Mouse (Mus musculus): Measurements from ENCODE around the gene Myo9a. TPM values are rescaled to one million over a fixed set of nuclear protein-coding genes. Genes with fewer than 3 reads are reported as not detected.
"Not testable (repeated sequence)": the region's sequence is repeated elsewhere in the genome, so short reads cannot be mapped to it uniquely, and the experiment has no call there.

The Myo9a gene
- polyA plus RNA-seq, 1 experiment from 2014 or later, result 20.4 TPM

GRCm38 (mm10) chr9:59748387-59748786 is 2.3 kb upstream of the Myo9a start:
- H3K4me2 ChIP-seq (replicated peaks; ENCODE audit: low read depth, low read length), result no peak overlapping the region
- H3K4me1 ChIP-seq (ENCODE audit: control insufficient read depth, insufficient read depth, low read length), result peaks cover 18% of the 10 kb centered on the region
- no peak overlapping the region for H3K4me3 ChIP-seq (ENCODE audit: low read length)
- H3K27ac ChIP-seq (ENCODE audit: low read depth, low read length), result no peak overlapping the region
- 90% methylated on average over 2 of the region's 2 CpGs for WGBS
- no peaks in the 10 kb centered on the region for H3K36me3 ChIP-seq (ENCODE audit: control insufficient read depth, insufficient read depth, low read length)
- no peaks in the 10 kb centered on the region for H3K9me3 ChIP-seq (ENCODE audit: control insufficient read depth, low read length)
- no peak overlapping the region for H3K9ac ChIP-seq (ENCODE audit: low read depth, low read length)
- no peaks in the 10 kb centered on the region for H3K27me3 ChIP-seq (ENCODE audit: control insufficient read depth, insufficient read depth, low read length)
- ATAC-seq (ENCODE audit: low FRiP score, low TSS enrichment), result no peak

- WGBS, result 71% methylated on average over 11 of the region's 11 CpGs
- Histone ChIP-seq H3K27me3 (ENCODE audit: control insufficient read depth, insufficient read depth, low read length) (no peaks in the 10 kb centered on the region), H3K36me3 (ENCODE audit: control insufficient read depth, insufficient read depth, low read length) (no peaks in the 10 kb centered on the region), H3K9me3 (ENCODE audit: control insufficient read depth, low read length) (no peaks in the 10 kb centered on the region), H3K27ac (ENCODE audit: low read depth, low read length) (no peak overlapping the region), H3K4me1 (ENCODE audit: control insufficient read depth, insufficient read depth, low read length) (peaks cover 18% of the 10 kb centered on the region), H3K9ac (ENCODE audit: low read depth, low read length) (0 out of 2 replicates have a peak overlapping the region, but pooled peaks have one; percentile 18), H3K4me3 (ENCODE audit: low read length) (no peak overlapping the region), H3K4me2 (replicated peaks; ENCODE audit: low read depth, low read length) (no peak overlapping the region)
- no peak for ATAC-seq (ENCODE audit: low FRiP score, low TSS enrichment)
These were observed 1.7 kb upstream of the Myo9a start for GRCm38 (mm10) chr9:59748969-59749368.

GRCm38 (mm10) chr9:59749581-59750265 is 973 bp upstream of the Myo9a start:
- ATAC-seq (ENCODE audit: low FRiP score, low TSS enrichment), result no peak

GRCm38 (mm10) chr9:59751066-59751581 is 428 bp downstream of the Myo9a start:
- peak; percentile 96 for ATAC-seq (ENCODE audit: low FRiP score, low TSS enrichment)
- H3K9ac ChIP-seq (ENCODE audit: low read depth, low read length), result peak overlapping the region; percentile 84
- H3K27me3 ChIP-seq (ENCODE audit: control insufficient read depth, insufficient read depth, low read length), result no peaks in the 10 kb centered on the region
- peak overlapping the region; percentile 88 for H3K4me3 ChIP-seq (ENCODE audit: low read length)
- H3K9me3 ChIP-seq (ENCODE audit: control insufficient read depth, low read length), result no peaks in the 10 kb centered on the region
- under 1% methylated on average over 32 of the region's 49 CpGs for WGBS
- peak overlapping the region; percentile 77 for H3K4me2 ChIP-seq (replicated peaks; ENCODE audit: low read depth, low read length)
- H3K27ac ChIP-seq (ENCODE audit: low read depth, low read length), result peak overlapping the region; percentile 91
- peaks cover 18% of the 10 kb centered on the region for H3K4me1 ChIP-seq (ENCODE audit: control insufficient read depth, insufficient read depth, low read length)
- no peaks in the 10 kb centered on the region for H3K36me3 ChIP-seq (ENCODE audit: control insufficient read depth, insufficient read depth, low read length)

More at GRCm38 (mm10) chr9:59749581-59750265, 973 bp upstream of the Myo9a start:
- no peaks in the 10 kb centered on the region for H3K27me3 ChIP-seq (ENCODE audit: control insufficient read depth, insufficient read depth, low read length)
- peak overlapping the region; percentile 66 for H3K9ac ChIP-seq (ENCODE audit: low read depth, low read length)
- WGBS, result 38% methylated on average over 12 of the region's 12 CpGs
- no peaks in the 10 kb centered on the region for H3K36me3 ChIP-seq (ENCODE audit: control insufficient read depth, insufficient read depth, low read length)
- peak overlapping the region; percentile 91; the same call in 1 of the 2 replicates for H3K27ac ChIP-seq (ENCODE audit: low read depth, low read length)
- peaks cover 18% of the 10 kb centered on the region for H3K4me1 ChIP-seq (ENCODE audit: control insufficient read depth, insufficient read depth, low read length)
- H3K4me3 ChIP-seq (ENCODE audit: low read length), result peak overlapping the region; percentile 88
- H3K9me3 ChIP-seq (ENCODE audit: control insufficient read depth, low read length), result no peaks in the 10 kb centered on the region
- H3K4me2 ChIP-seq (replicated peaks; ENCODE audit: low read depth, low read length), result peak overlapping the region; percentile 70

GRCm38 (mm10) chr9:59751966-59752365 is 1.3 kb downstream of the Myo9a start:
- 8% methylated on average over 2 of the region's 2 CpGs for WGBS
- H3K9ac ChIP-seq (ENCODE audit: low read depth, low read length), result peak overlapping the region; percentile 84
- H3K27me3 ChIP-seq (ENCODE audit: control insufficient read depth, insufficient read depth, low read length), result no peaks in the 10 kb centered on the region
- peak overlapping the region; percentile 77 for H3K4me2 ChIP-seq (replicated peaks; ENCODE audit: low read depth, low read length)
- ATAC-seq (ENCODE audit: low FRiP score, low TSS enrichment), result no peak
- H3K4me1 ChIP-seq (ENCODE audit: control insufficient read depth, insufficient read depth, low read length), result peaks cover 18% of the 10 kb centered on the region
- peak overlapping the region; percentile 88 for H3K4me3 ChIP-seq (ENCODE audit: low read length)
- no peaks in the 10 kb centered on the region for H3K36me3 ChIP-seq (ENCODE audit: control insufficient read depth, insufficient read depth, low read length)
- no peak overlapping the region; the same call in 1 of the 2 replicates for H3K27ac ChIP-seq (ENCODE audit: low read depth, low read length)
- H3K9me3 ChIP-seq (ENCODE audit: control insufficient read depth, low read length), result no peaks in the 10 kb centered on the region

GRCm38 (mm10) chr9:59755199-59755598 is 4.5 kb downstream of the Myo9a start:
- Histone ChIP-seq H3K9ac (ENCODE audit: low read depth, low read length) (no peak overlapping the region), H3K9me3 (ENCODE audit: control insufficient read depth, low read length) (no peaks in the 10 kb centered on the region), H3K4me2 (replicated peaks; ENCODE audit: low read depth, low read length) (no peak overlapping the region), H3K4me3 (ENCODE audit: low read length) (no peak overlapping the region), H3K27me3 (ENCODE audit: control insufficient read depth, insufficient read depth, low read length) (no peaks in the 10 kb centered on the region), H3K4me1 (ENCODE audit: control insufficient read depth, insufficient read depth, low read length) (0 out of 2 replicates have a peak, but pooled peaks cover 3% of the 10 kb centered on the region), H3K36me3 (ENCODE audit: control insufficient read depth, insufficient read depth, low read length) (no peaks in the 10 kb centered on the region), H3K27ac (ENCODE audit: low read depth, low read length) (no peak overlapping the region)
- WGBS, result 45% methylated on average over 2 of the region's 2 CpGs
- no peak for ATAC-seq (ENCODE audit: low FRiP score, low TSS enrichment)

GRCm38 (mm10) chr9:59757016-59757415 is 6.3 kb downstream of the Myo9a start:
- not testable (repeated sequence) for H3K9me3 ChIP-seq (ENCODE audit: control insufficient read depth, low read length); H3K9ac ChIP-seq (ENCODE audit: low read depth, low read length); H3K27ac ChIP-seq (ENCODE audit: low read depth, low read length); H3K4me2 ChIP-seq (replicated peaks; ENCODE audit: low read depth, low read length); H3K27me3 ChIP-seq (ENCODE audit: control insufficient read depth, insufficient read depth, low read length); ATAC-seq (ENCODE audit: low FRiP score, low TSS enrichment); H3K4me3 ChIP-seq (ENCODE audit: low read length); H3K36me3 ChIP-seq (ENCODE audit: control insufficient read depth, insufficient read depth, low read length); H3K4me1 ChIP-seq (ENCODE audit: control insufficient read depth, insufficient read depth, low read length)
- WGBS, result 53% methylated on average over 2 of the region's 3 CpGs

GRCm38 (mm10) chr9:59760515-59760914 is 9.8 kb downstream of the Myo9a start:
- no peak overlapping the region for H3K4me3 ChIP-seq (ENCODE audit: low read length)
- no peak for ATAC-seq (ENCODE audit: low FRiP score, low TSS enrichment)
- no peaks in the 10 kb centered on the region for H3K9me3 ChIP-seq (ENCODE audit: control insufficient read depth, low read length)
- no peak overlapping the region for H3K27ac ChIP-seq (ENCODE audit: low read depth, low read length)
- H3K4me2 ChIP-seq (replicated peaks; ENCODE audit: low read depth, low read length), result no peak overlapping the region
- H3K9ac ChIP-seq (ENCODE audit: low read depth, low read length), result no peak overlapping the region
- H3K36me3 ChIP-seq (ENCODE audit: control insufficient read depth, insufficient read depth, low read length), result no peaks in the 10 kb centered on the region
- WGBS, result 79% methylated on average over 3 of the region's 3 CpGs
- no peaks in the 10 kb centered on the region for H3K4me1 ChIP-seq (ENCODE audit: control insufficient read depth, insufficient read depth, low read length)
- no peaks in the 10 kb centered on the region for H3K27me3 ChIP-seq (ENCODE audit: control insufficient read depth, insufficient read depth, low read length)

- H3K9me3 ChIP-seq (ENCODE audit: control insufficient read depth, low read length); ATAC-seq (ENCODE audit: low FRiP score, low TSS enrichment); H3K4me1 ChIP-seq (ENCODE audit: control insufficient read depth, insufficient read depth, low read length); H3K36me3 ChIP-seq (ENCODE audit: control insufficient read depth, insufficient read depth, low read length); H3K27ac ChIP-seq (ENCODE audit: low read depth, low read length); H3K4me2 ChIP-seq (replicated peaks; ENCODE audit: low read depth, low read length); H3K9ac ChIP-seq (ENCODE audit: low read depth, low read length); H3K4me3 ChIP-seq (ENCODE audit: low read length); H3K27me3 ChIP-seq (ENCODE audit: control insufficient read depth, insufficient read depth, low read length): not testable (repeated sequence)
- WGBS, result 88% methylated on average over 11 of the region's 13 CpGs
These were observed 16.3 kb downstream of the Myo9a start for GRCm38 (mm10) chr9:59766966-59767461.
